Mouse (Mus musculus): Measurements from ENCODE around the gene Trim46. TPM values are rescaled to one million over a fixed set of nuclear protein-coding genes. Genes with fewer than 3 reads are reported as not detected.

Trim46 gene
- polyA plus RNA-seq, 1 experiment from 2014 or later = 25.1 TPM

DNA sequence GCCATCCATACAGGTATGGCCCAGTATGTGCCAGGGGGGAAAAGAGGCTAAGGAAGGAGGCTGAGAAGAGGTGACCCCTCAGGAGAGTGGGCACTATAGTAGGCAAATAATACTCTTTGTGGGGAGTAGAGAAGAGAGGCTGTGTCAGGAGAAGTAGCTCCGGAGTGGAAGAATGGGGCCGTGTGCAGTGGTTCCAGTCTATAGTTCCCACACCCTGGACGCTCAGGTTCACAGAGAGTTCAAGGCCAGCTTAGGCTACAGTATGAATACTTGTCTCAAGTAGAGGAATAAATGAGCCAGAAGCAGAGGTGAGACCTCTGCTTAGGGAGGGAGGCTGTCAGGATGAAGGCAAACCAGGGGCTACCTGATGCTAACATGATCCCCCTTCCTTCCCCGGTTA lies 16.8 kb downstream of the Trim46 start:
- Histone ChIP-seq H3K9me3 (no peaks in the 10 kb centered on the region), H3K27me3 (no peaks in the 10 kb centered on the region), H3K36me3 (replicated peaks) (peaks cover 24% of the 10 kb centered on the region), H3K4me1 (peaks cover 43% of the 10 kb centered on the region), H3K9ac (no peak overlapping the region), H3K4me2 (no peak overlapping the region), H3K4me3 (replicated peaks) (no peak overlapping the region), H3K27ac (no peak overlapping the region)
- no peak for ATAC-seq (ENCODE audit: low FRiP score)
- WGBS = 50% methylated on average over 4 of the region's 4 CpGs

DNA sequence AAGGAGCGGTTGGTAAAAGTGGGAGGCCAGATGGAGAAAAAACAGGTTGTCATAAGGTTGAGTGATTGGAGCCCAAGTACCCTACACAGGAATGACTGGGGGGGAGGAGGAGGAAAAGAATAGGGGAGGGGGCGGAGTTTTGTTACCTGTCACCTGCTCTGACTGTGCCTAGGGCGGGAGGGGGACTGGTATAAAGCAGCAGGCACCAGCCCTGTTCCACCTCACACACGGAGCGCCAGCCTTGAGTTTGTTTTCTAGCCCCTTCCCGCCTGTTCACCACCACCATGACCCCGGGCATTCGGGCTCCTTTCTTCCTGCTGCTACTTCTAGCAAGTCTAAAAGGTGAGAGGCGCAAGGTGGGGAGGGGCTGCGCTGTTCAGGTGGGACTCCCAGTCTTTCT lies 17.3 kb downstream of the Trim46 start, which contains the start of gene Muc1:
Gene Muc1, plus strand, starts transcription at position 222 of the 400 bp plus-strand sequence.
- H3K27me3 ChIP-seq = no peaks in the 10 kb centered on the region
- peaks cover 48% of the 10 kb centered on the region for H3K4me1 ChIP-seq
- H3K4me2 ChIP-seq = peak within 1 kb of the TSS; percentile 95
- H3K9ac ChIP-seq = peak within 1 kb of the TSS; percentile 92
- ATAC-seq (ENCODE audit: low FRiP score) = no peak
- WGBS = 36% methylated on average over 10 of the region's 10 CpGs
- peak within 1 kb of the TSS; percentile 98 for H3K27ac ChIP-seq
- H3K36me3 ChIP-seq (replicated peaks) = peaks cover 24% of the 10 kb centered on the region
- H3K9me3 ChIP-seq = no peaks in the 10 kb centered on the region
- H3K4me3 ChIP-seq (replicated peaks) = peak within 1 kb of the TSS; percentile 76

DNA sequence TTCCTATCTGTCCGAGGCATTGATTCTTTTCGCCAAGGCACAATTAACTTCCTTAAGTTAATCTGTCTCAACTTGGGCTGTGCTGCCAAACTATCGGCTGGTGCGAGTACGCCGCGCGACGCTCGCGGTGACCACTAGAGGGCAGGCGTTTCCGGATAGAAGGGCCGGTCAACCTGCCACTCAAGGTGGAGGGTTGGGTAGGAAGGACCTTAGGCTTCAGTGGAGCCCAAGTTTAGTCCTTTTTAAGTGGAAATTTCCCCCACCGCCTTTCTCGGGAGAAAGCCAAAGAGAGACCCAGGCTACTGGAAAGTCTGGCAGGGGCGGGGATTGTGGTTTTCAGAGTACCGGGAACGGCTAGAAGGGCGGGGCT lies 17.9 kb downstream of the Trim46 start:
- H3K4me1 ChIP-seq = peaks cover 54% of the 10 kb centered on the region

DNA sequence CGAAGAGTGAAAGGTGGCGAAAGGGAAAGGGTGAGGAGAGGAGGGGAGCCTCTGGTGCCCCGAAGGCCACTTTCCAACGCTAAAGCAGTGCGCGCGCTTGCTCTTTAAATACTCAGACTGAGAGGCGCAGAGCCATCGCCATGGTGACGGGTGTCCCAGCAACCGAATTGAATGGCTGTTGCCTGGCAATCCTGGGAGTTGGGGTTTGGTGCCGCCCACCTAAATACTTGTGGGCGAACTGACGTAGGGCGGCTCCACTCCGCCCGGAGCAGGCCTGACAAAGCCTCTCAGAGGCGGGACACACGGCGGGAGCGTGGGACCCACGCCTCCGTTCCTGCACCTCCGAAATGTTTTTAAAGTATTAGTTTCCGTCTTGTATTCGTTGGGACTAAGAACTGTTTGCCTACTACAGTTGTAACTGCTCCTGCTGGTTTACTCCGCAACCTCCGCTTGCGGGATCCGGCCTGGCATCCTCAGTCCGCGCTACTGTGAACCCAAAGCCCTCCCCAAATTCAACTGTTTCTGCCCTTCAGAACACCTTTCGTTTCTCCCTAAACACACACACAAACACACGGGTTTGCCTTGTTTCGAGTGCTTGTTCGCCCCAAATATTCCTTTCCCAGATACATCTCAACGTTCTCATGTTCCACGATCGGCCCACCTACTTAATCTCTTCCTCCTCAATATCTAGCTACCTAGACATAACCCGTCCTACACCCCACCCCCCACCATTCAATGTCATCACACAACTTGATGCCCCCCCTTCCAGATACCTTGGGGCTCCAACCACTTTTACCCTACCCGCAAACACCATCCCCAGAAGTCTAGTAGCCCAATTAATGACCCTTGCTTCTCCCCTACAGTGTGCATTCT lies 18.6 kb downstream of the Trim46 start:
- H3K4me1 ChIP-seq = peaks cover 61% of the 10 kb centered on the region
- peak overlapping the region; percentile 98 for H3K27ac ChIP-seq
- peak overlapping the region; percentile 76 for H3K4me3 ChIP-seq (replicated peaks)
- H3K4me2 ChIP-seq = peak overlapping the region; percentile 95
- peak; percentile 85 for ATAC-seq (ENCODE audit: low FRiP score)
- WGBS = 1% methylated on average over 41 of the region's 41 CpGs
- H3K9ac ChIP-seq = peak overlapping the region; percentile 92
- H3K9me3 ChIP-seq = no peaks in the 10 kb centered on the region
- H3K27me3 ChIP-seq = no peaks in the 10 kb centered on the region
- peaks cover 29% of the 10 kb centered on the region for H3K36me3 ChIP-seq (replicated peaks)

More for the DNA sequence above, 17.9 kb downstream of the Trim46 start:
- Histone ChIP-seq H3K36me3 (replicated peaks) (peaks cover 24% of the 10 kb centered on the region), H3K4me2 (peak overlapping the region; percentile 95), H3K27me3 (no peaks in the 10 kb centered on the region), H3K9me3 (no peaks in the 10 kb centered on the region), H3K4me3 (replicated peaks) (peak overlapping the region; percentile 76), H3K27ac (peak overlapping the region; percentile 98), H3K9ac (peak overlapping the region; percentile 92; the same call in 1 of the 2 replicates)
- peak; percentile 25; the same call in 1 of the 2 replicates for ATAC-seq (ENCODE audit: low FRiP score)
- WGBS = under 1% methylated on average over 20 of the region's 20 CpGs

DNA sequence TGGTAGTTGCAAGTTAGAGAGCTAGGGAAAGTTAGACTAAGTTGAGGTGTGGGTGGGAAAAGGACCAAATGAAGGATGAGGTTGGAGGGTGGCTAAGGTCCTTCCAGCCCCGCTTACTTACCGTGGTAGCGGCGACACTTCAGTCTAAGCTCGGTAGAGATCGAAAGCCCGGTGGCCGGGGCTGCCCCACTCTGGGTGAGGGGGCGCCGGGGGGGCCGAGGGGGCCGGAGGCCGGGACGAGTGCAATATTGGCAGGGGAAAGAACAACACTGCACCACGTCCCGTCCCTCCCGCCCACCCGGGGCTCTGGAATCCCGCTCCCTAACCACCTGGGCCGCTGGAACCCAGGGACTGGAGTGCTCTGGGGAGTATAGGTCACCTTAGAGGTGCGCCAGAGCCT lies 19.2 kb downstream of the Trim46 start, which contains the start of gene Mtx1:
Gene Mtx1, minus strand, starts transcription at position 189 of the 400 bp plus-strand sequence.
- Histone ChIP-seq H3K9ac (peak within 1 kb of the TSS; percentile 92), H3K27me3 (no peaks in the 10 kb centered on the region), H3K4me3 (replicated peaks) (peak within 1 kb of the TSS; percentile 76), H3K9me3 (no peaks in the 10 kb centered on the region), H3K4me1 (peaks cover 66% of the 10 kb centered on the region), H3K27ac (peak within 1 kb of the TSS; percentile 98), H3K36me3 (replicated peaks) (peaks cover 34% of the 10 kb centered on the region), H3K4me2 (peak within 1 kb of the TSS; percentile 95)
- no peak; the same call in 1 of the 2 replicates for ATAC-seq (ENCODE audit: low FRiP score)
- WGBS = 2% methylated on average over 21 of the region's 21 CpGs

DNA sequence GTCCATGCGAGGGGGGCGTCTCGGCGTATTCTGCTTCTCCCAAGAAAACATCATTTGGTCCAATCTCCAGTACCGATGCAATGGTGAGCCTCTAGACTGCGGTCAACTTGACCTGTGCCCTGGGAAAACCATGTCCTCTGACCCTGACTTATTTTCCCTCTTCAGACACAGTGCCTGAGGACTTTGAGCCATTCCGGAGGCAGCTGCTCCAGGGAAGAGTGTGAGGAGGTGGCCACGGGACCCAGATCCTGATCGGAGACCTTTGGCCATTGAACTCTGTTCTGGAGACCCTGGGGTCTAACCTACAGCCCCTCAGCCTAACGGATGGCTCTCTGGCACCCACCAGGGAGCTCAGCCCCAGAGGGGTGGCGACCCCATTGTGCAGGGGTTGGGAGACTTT lies 19.7 kb downstream of the Trim46 start:
- no peak for ATAC-seq (ENCODE audit: low FRiP score)
- 1% methylated on average over 11 of the region's 11 CpGs for WGBS
- H3K27ac ChIP-seq = peak overlapping the region; percentile 98
- peak overlapping the region; percentile 76 for H3K4me3 ChIP-seq (replicated peaks)
- H3K36me3 ChIP-seq (replicated peaks) = peaks cover 39% of the 10 kb centered on the region
- H3K9ac ChIP-seq = peak overlapping the region; percentile 92
- H3K9me3 ChIP-seq = no peaks in the 10 kb centered on the region
- peaks cover 67% of the 10 kb centered on the region for H3K4me1 ChIP-seq
- H3K4me2 ChIP-seq = peak overlapping the region; percentile 95
- no peaks in the 10 kb centered on the region for H3K27me3 ChIP-seq

DNA sequence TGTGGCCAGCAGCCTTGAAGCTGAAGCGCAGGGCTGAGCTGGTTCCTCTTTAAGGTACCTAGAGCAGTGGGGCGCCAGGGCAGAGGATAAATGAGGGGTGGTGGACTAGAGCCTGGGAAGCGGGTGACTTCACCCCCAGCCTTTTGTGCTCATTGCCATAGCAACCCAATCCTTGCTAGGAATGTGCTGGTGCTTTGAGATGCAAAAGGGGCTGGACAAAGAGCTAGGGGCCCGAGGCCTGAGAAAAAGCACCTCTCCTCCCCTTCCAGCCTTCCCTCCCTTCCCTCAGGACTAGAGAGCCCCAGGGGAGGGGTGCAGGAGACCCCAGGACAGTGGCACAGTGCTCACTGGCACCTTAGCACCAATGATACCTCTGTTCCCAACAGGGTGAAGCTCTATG lies 20.2 kb downstream of the Trim46 start:
- peaks cover 71% of the 10 kb centered on the region for H3K4me1 ChIP-seq
- 4% methylated on average over 4 of the region's 4 CpGs for WGBS

DNA sequence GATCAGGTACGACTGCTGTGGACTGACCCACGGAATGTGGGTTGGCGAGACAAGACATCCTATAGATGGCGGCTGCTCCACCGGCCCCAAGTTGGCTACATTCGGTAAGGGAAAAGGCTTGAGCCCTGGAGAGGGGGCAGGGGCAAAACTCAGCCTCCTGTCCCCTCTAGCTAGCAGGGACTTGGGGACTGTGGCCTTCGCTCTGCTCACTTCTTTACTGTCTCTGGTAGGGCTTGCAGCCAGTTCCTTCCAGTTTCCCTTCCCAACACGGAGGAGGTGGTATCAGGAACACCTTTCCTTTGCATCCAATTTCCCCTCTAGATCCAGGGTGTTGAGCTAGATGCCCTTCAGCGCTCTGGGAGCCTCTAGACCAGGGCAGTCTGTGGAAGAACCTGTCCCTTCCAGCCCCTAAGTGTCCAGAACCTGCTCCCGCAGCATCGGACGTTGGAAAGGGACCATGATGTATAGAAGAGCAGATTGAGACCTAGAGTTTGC lies 20.7 kb downstream of the Trim46 start:
- no peak for ATAC-seq (ENCODE audit: low FRiP score)
- Histone ChIP-seq H3K9ac (peak overlapping the region; percentile 92), H3K4me1 (peaks cover 73% of the 10 kb centered on the region), H3K27ac (peak overlapping the region; percentile 98), H3K27me3 (no peaks in the 10 kb centered on the region), H3K4me2 (peak overlapping the region; percentile 95), H3K36me3 (replicated peaks) (peaks cover 45% of the 10 kb centered on the region), H3K4me3 (replicated peaks) (peak overlapping the region; percentile 76), H3K9me3 (no peaks in the 10 kb centered on the region)
- 11% methylated on average over 12 of the region's 12 CpGs for WGBS

More for the DNA sequence above, 20.2 kb downstream of the Trim46 start:
- peak; percentile 77 for ATAC-seq (ENCODE audit: low FRiP score)
- Histone ChIP-seq H3K27me3 (no peaks in the 10 kb centered on the region), H3K4me2 (peak overlapping the region; percentile 95), H3K4me3 (replicated peaks) (peak overlapping the region; percentile 76), H3K9ac (peak overlapping the region; percentile 92), H3K27ac (peak overlapping the region; percentile 98), H3K9me3 (no peaks in the 10 kb centered on the region), H3K36me3 (replicated peaks) (peaks cover 44% of the 10 kb centered on the region)

DNA sequence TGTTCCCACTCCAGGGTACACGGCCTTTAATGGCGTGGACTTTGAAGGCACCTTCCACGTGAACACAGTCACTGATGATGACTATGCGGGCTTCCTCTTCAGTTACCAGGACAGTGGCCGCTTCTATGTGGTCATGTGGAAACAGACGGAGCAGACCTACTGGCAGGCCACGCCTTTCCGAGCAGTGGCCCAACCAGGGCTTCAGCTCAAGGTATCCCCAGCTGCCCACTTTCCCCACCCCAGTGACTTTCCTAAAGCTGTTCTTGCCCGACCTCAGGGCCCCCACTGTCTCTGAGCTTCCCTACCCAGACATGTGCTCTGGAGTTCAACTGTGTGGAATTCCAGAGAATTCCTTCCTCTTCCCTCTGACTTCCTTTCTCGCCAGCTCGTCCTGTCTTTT lies 21.3 kb downstream of the Trim46 start:
- Histone ChIP-seq H3K36me3 (replicated peaks) (peaks cover 49% of the 10 kb centered on the region), H3K4me2 (peak overlapping the region; percentile 95), H3K9me3 (no peaks in the 10 kb centered on the region), H3K27ac (peak overlapping the region; percentile 98), H3K27me3 (no peaks in the 10 kb centered on the region), H3K9ac (peak overlapping the region; percentile 92), H3K4me3 (replicated peaks) (peak overlapping the region; percentile 76), H3K4me1 (peaks cover 76% of the 10 kb centered on the region)
- ATAC-seq (ENCODE audit: low FRiP score) = no peak
- WGBS = 30% methylated on average over 11 of the region's 11 CpGs

DNA sequence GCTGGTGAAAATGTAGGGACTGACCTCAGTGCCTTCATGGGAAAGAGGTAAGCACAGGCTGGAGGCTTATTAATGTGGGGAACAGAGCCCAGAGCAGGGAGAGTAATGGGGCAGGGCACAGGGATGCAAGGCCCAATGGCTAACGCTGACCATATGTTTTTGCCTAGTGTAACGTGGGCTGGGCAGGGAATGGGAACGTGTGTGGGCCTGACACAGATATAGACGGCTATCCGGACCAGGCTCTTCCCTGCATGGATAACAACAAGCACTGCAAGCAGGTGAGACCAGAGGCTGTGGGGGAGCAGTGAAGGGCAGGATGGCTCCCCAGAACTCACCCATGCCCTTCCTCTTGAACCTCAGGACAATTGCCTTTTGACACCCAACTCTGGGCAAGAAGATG lies 24.9 kb downstream of the Trim46 start:
- H3K9ac ChIP-seq = no peak overlapping the region
- H3K27ac ChIP-seq = peak overlapping the region; percentile 50; the same call in 1 of the 2 replicates
- no peak overlapping the region for H3K4me3 ChIP-seq (replicated peaks)
- no peaks in the 10 kb centered on the region for H3K9me3 ChIP-seq
- peaks cover 61% of the 10 kb centered on the region for H3K36me3 ChIP-seq (replicated peaks)
- 63% methylated on average over 5 of the region's 5 CpGs for WGBS
- H3K4me1 ChIP-seq = peaks cover 84% of the 10 kb centered on the region
- no peak for ATAC-seq (ENCODE audit: low FRiP score)
- no peak overlapping the region for H3K4me2 ChIP-seq
- no peaks in the 10 kb centered on the region for H3K27me3 ChIP-seq

DNA sequence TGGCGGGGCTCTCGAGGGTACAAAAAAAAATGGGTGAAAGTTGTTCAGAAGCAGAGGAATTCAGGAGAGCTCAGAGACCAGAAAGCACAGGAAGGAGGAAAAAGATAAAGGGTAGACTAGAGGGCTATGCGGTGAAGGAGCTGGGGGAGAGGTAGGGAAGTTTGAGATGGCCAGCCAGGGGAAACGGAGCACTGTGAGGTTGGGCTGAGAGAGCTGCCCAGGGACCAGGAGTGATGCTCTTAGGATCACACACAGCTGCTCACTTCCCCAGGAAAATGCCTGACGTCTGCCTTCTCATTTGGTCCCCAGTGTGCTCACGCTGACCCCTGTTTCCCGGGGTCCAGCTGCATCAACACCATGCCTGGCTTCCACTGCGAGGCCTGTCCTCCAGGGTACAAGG lies 26.6 kb downstream of the Trim46 start:
- H3K9ac ChIP-seq = 0 out of 2 replicates have a peak overlapping the region, but pooled peaks have one; percentile 18
- no peaks in the 10 kb centered on the region for H3K9me3 ChIP-seq
- H3K27me3 ChIP-seq = no peaks in the 10 kb centered on the region
- H3K4me3 ChIP-seq (replicated peaks) = no peak overlapping the region
- 45% methylated on average over 8 of the region's 8 CpGs for WGBS
- H3K4me2 ChIP-seq = no peak overlapping the region
- H3K36me3 ChIP-seq (replicated peaks) = peaks cover 51% of the 10 kb centered on the region
- ATAC-seq (ENCODE audit: low FRiP score) = no peak
- peaks cover 84% of the 10 kb centered on the region for H3K4me1 ChIP-seq
- peak overlapping the region; percentile 57 for H3K27ac ChIP-seq

DNA sequence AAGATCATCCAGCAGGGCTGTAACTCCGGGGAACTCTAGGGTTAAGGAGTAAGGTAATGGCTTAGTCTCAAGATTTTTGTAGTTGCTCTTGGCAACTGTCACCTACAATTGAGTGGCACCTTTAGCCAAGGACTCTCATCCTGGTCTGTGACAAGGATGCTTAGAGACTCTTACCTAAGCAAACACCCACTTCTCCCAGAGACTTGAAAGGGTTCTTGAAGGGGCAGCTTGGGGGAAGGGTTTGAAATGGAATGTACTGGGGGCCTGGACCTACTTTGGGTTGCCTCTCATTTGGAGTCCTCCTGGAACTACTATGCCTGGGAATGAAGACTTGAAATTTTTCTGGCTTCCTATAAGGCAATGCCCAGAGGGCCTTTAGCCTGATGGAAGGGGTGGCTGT lies 27.8 kb downstream of the Trim46 start:
- Histone ChIP-seq H3K4me3 (replicated peaks) (no peak overlapping the region), H3K27ac (peak overlapping the region; percentile 37), H3K9me3 (no peaks in the 10 kb centered on the region), H3K9ac (peak overlapping the region; percentile 17; the same call in 1 of the 2 replicates), H3K4me1 (peaks cover 75% of the 10 kb centered on the region), H3K4me2 (no peak overlapping the region), H3K36me3 (replicated peaks) (peaks cover 40% of the 10 kb centered on the region), H3K27me3 (no peaks in the 10 kb centered on the region)
- no peak for ATAC-seq (ENCODE audit: low FRiP score)
- 84% methylated on average over 1 of the region's 1 CpGs for WGBS
